Mouse (Mus musculus) kidney, postnatal 0 days (tissue): ENCODE measurements around the gene Esm1. TPM values are rescaled to one million over a fixed set of nuclear protein-coding genes. Genes with fewer than 3 reads are reported as not detected.
"Not testable (repeated sequence)": the region's sequence is repeated elsewhere in the genome, so short reads cannot be mapped to it uniquely, and the experiment has no call there.

Source experiments
- ATAC-seq: fragments of 200-750 bp; cut with Nextera tagmentation; replicated peaks from 2 replicates; pipeline ENCODE4 v1.8.0; 2017; ENCODE audit warnings: low read depth, moderate number of reproducible peaks, moderate TSS enrichment, moderate library complexity; ENCODE audit not compliant: low FRiP score
- DNase-seq: peaks from one replicate; pipeline ENCODE4 v3.0.0-alpha.2; 2016; ENCODE audit warnings: low spot score
- H3K27ac ChIP-seq: fragments of 300-500 bp; sonication (generic); 2 replicates; pipeline ENCODE4 v1.5.1; 2014; ENCODE audit warnings: mild to moderate bottlenecking
- H3K27me3 ChIP-seq: fragments of 300-500 bp; sonication (generic); 2 replicates; pipeline ENCODE4 v1.6.1; 2014; ENCODE audit warnings: low read length, mixed read lengths; ENCODE audit not compliant: insufficient read depth
- H3K36me3 ChIP-seq: fragments of 300-500 bp; sonication (generic); 2 replicates; pipeline ENCODE4 v1.6.1; 2014; ENCODE audit warnings: low read length, mixed read lengths; ENCODE audit not compliant: insufficient read depth
- H3K4me1 ChIP-seq: fragments of 300-500 bp; sonication (generic); replicated peaks from 2 replicates; pipeline ENCODE4 v1.6.1; 2014; ENCODE audit warnings: antibody characterized with exemption, low read length, mixed read lengths; ENCODE audit not compliant: insufficient read depth
- H3K4me2 ChIP-seq: fragments of 300-500 bp; sonication (generic); 2 replicates; pipeline ENCODE4 v1.6.1; 2014; ENCODE audit warnings: mild to moderate bottlenecking, low read length, moderate library complexity, mixed read lengths
- H3K4me3 ChIP-seq: fragments of 300-500 bp; sonication (generic); replicated peaks from 2 replicates; pipeline ENCODE4 v1.5.1; 2014; ENCODE audit warnings: low read depth, low read length
- H3K9ac ChIP-seq: fragments of 300-500 bp; sonication (generic); 2 replicates; pipeline ENCODE4 v1.6.1; 2014; ENCODE audit warnings: low read depth, low read length
- H3K9me3 ChIP-seq: fragments of 300-500 bp; sonication (generic); replicated peaks from 2 replicates; pipeline ENCODE4 v1.6.1; 2016; ENCODE audit warnings: low read length, inconsistent platforms, mixed read lengths
- CTCF ChIP-seq: IDR thresholded peaks from 2 replicates; pipeline ENCODE4 v1.5.1; 2016; ENCODE audit warnings: antibody characterized with exemption, low read depth, mild to moderate bottlenecking, moderate library complexity
- WGBS: fragments of 180-500 bp; shearing (Covaris S2); extraction: QIAGEN DNeasy Blood & Tissue Kit; methylation state at CpG from one replicate; pipeline ENCODE4 v1.1.7; 2014; 5-methylcytosine and 5-hydroxymethylcytosine counted together
- polyA plus RNA-seq: library from polyadenylated mRNA; unstranded; fragments of >200 nt; fragmentation: Nextera tagmentation; extraction: Ambion mirVana; gene quantifications from 2 replicates; pipeline ENCODE4 v1.2.1, GENCODE M21; 2015

The Esm1 gene
- polyA plus RNA-seq, 1 experiment from 2014 or later: 4.3 TPM

DNA sequence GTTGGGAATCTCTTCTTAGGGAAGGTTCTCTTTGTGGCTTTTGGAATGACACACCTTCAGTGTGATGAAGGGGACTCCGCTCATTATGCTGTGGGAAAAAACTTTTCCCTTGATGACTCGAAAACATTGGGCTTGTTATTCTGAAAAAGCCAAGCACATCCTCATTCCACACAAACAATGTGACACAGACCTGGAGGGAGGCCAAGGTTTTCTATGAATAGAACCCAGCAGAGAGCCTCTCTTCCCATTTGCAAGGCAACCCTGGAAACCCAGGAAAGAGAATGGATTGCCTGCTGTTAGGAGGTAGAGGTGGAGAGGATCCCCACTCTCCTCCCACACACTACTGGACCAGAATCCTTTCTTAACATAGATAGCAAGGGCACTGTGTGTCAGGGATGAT, 14.6 kb downstream of the Esm1 start:
- DNase-seq: peak; percentile 75
- Histone ChIP-seq H3K9me3 (no peaks in the 10 kb centered on the region), H3K27ac (no peak overlapping the region), H3K4me2 (peak overlapping the region; percentile 39; the same call in 1 of the 2 replicates), H3K4me3 (no peak overlapping the region), H3K27me3 (no peaks in the 10 kb centered on the region), H3K36me3 (no peaks in the 10 kb centered on the region), H3K9ac (no peak overlapping the region), H3K4me1 (no peaks in the 10 kb centered on the region)
- no peak for TF ChIP-seq CTCF
- WGBS: 42% methylated on average over 2 of the region's 2 CpGs
- no peak for ATAC-seq

DNA sequence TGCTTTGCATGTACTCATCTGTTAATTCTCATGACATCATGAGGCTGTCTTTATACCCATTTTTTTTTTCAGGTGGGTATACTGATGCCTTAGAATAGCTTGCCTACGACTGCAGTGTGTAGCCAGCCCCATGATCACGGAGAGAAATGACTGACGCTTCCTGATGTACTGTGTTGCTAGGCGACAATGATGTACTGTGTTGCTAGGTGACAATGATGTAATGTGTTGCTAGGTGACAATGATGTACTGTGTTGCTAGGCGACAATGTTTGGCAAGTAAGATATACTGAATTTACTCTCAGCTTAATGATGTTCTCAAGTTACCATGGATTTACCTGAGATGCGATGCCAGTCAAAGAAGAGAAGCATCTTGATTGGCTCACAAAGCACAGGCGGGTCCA, 16.4 kb downstream of the Esm1 start, which contains the start of gene Gzmk:
Gene Gzmk (minus strand): TSS at position 98 of the 400 bp plus-strand sequence.
- no peak within 1 kb of the TSS for H3K4me3 ChIP-seq
- H3K36me3 ChIP-seq: no peaks in the 10 kb centered on the region
- H3K27ac ChIP-seq: no peak within 1 kb of the TSS
- no peak for DNase-seq
- H3K9ac ChIP-seq: no peak within 1 kb of the TSS
- peak; percentile 21; the same call in 1 of the 2 replicates for ATAC-seq
- H3K4me1 ChIP-seq: no peaks in the 10 kb centered on the region
- H3K4me2 ChIP-seq: no peak within 1 kb of the TSS
- no peaks in the 10 kb centered on the region for H3K27me3 ChIP-seq
- H3K9me3 ChIP-seq: no peaks in the 10 kb centered on the region
- WGBS: 65% methylated on average over 7 of the region's 7 CpGs
- no peak for TF ChIP-seq CTCF

DNA sequence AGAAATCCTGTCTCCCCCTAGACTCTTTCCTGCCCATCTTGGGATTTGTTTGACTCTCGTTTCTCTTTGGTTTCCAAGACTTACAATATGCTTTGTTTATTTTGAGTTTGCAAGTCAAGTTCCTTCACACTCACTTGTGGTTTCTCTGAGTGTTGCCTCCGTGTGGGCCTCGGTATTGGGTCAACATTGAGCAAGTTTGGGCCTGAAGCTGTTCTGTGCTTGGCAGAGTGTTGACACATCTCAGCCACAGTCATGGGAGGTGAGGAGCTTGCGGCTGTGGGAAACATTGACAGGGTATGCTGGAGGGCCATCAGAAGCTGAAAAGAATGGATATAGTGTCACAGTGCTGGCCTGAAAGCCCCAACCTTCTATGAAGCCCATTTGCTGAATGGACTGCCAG, 17.6 kb downstream of the Esm1 start:
- Histone ChIP-seq H3K27me3 (no peaks in the 10 kb centered on the region), H3K4me2 (no peak overlapping the region), H3K4me3 (no peak overlapping the region), H3K9me3 (no peaks in the 10 kb centered on the region), H3K36me3 (no peaks in the 10 kb centered on the region), H3K27ac (no peak overlapping the region), H3K4me1 (no peaks in the 10 kb centered on the region), H3K9ac (no peak overlapping the region)
- no peak for DNase-seq
- TF ChIP-seq CTCF: no peak
- no peak for ATAC-seq
- 85% methylated on average over 4 of the region's 4 CpGs for WGBS

DNA sequence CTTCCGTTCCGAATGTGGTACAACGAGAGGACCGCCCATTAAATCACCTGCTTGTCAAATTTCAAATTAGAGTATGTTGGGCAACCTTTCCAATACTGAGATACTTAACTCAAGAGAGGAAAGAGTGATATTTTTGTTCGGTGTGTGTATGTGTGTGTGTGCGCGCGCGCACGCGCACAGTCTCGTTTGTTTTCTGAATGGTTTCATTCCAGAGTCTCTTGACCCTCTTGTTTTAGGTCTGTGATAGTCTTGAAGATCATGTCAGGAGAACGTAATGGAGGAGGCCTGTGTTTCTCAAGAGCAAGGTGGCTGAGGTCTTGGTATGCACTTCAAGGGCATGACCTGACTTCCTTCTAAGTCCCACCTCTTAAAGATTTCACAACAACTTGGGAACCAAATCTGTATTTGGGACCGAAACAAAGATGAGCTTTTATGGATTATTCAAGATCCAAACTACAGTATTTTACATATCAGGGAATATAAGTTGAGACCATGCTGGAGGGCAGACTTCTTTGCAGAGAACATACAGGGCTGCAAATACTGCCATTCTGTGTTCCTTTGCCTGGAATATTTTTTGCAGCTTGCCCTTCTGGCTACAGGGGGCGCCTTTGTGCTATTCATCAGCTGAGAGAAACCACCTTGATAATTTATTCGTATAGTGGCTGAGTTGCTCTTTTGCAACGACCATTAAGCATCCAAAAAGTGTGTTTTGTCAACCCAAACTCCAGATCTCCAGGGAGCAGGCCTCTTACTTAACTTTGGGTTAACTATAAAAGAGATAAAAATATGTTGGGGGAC, 18.4 kb downstream of the Esm1 start:
- Histone ChIP-seq H3K27me3 (no peaks in the 10 kb centered on the region), H3K9me3 (no peaks in the 10 kb centered on the region), H3K4me1 (no peaks in the 10 kb centered on the region), H3K9ac (no peak overlapping the region), H3K36me3 (no peaks in the 10 kb centered on the region), H3K4me2 (no peak overlapping the region), H3K27ac (no peak overlapping the region), H3K4me3 (no peak overlapping the region)
- DNase-seq: no peak
- TF ChIP-seq CTCF: peak; percentile 37; the same call in 1 of the 2 replicates
- WGBS: 84% methylated on average over 17 of the region's 17 CpGs
- no peak for ATAC-seq

DNA sequence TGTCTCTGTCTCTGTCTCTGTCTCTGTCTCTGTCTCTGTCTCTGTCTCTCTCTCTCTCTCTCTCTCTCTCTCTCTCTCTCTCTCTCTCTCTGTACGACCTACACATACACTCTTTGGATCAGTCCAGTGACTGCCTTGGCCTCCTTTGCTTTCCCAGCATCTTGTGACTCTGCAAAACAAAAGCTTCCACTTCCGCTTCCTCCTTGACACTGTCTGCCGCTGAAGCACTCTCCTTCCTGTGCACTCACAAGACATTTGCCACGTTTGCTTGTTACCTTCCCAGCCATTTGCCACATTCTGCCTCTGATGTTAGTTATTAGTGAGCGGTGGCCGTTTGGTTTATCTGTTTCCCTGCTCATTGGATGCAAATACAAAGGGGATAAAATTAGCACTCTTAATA, 32.7 kb downstream of the Esm1 start:
- no peaks in the 10 kb centered on the region for H3K27me3 ChIP-seq
- H3K9ac ChIP-seq: no peak overlapping the region
- no peaks in the 10 kb centered on the region for H3K36me3 ChIP-seq
- DNase-seq (peak; percentile 37), ATAC-seq (no peak)
- H3K4me2 ChIP-seq: no peak overlapping the region
- no peaks in the 10 kb centered on the region for H3K9me3 ChIP-seq
- no peaks in the 10 kb centered on the region for H3K4me1 ChIP-seq
- no peak overlapping the region for H3K27ac ChIP-seq
- 33% methylated on average over 6 of the region's 6 CpGs for WGBS
- no peak for TF ChIP-seq CTCF
- H3K4me3 ChIP-seq: no peak overlapping the region

DNA sequence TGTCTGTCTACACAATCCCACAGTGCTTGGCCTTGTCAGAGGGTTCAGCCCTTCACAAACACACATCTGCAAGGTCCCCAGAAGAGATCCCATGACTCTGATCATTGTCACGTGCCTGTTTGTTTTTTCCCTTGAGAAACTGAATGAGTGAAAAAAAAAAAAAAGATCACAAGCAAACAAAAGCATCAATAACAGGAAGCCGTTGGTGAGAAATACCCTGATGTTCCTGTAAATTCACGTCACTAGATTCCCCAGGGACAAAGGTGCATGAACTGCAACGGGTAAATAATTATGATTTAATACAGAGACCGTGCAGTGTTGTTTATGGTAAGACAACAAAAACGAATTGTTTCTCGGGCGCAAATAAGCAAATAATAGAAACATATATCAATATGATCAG, 35.6 kb downstream of the Esm1 start:
- Histone ChIP-seq H3K27me3 (no peaks in the 10 kb centered on the region), H3K9ac (no peak overlapping the region), H3K36me3 (no peaks in the 10 kb centered on the region), H3K27ac (no peak overlapping the region), H3K4me3 (no peak overlapping the region), H3K4me2 (no peak overlapping the region), H3K4me1 (no peaks in the 10 kb centered on the region), H3K9me3 (no peaks in the 10 kb centered on the region)
- WGBS: 68% methylated on average over 8 of the region's 8 CpGs
- DNase-seq (no peak), ATAC-seq (no peak)
- TF ChIP-seq CTCF: no peak

DNA sequence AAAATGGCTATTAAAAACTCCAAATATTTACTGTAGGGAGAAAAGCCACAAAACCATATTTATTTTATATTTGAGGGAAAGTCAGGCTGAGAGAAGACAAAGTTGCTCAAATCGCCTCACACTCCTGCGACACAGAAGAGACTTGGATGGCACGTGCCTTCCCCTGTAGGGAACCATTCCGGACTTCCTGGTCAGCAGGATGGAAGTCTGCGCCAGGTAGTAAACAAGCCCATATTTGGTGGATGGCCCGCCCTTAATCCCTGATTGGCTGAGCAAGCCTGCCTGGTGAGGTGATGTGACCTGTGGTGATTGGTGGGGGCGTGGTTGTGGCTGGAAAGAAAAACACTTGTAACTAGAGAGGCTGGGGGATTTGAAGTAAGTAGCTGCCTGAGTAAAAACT, 43.1 kb downstream of the Esm1 start:
- H3K4me3 ChIP-seq, H3K27me3 ChIP-seq, H3K9me3 ChIP-seq, DNase-seq, H3K9ac ChIP-seq, H3K36me3 ChIP-seq, ATAC-seq, H3K4me1 ChIP-seq, H3K4me2 ChIP-seq, H3K27ac ChIP-seq: not testable (repeated sequence)
- 82% methylated on average over 7 of the region's 7 CpGs for WGBS
